ENCODE assay signal across 13 mouse cellular contexts in the genomic region with DNA sequence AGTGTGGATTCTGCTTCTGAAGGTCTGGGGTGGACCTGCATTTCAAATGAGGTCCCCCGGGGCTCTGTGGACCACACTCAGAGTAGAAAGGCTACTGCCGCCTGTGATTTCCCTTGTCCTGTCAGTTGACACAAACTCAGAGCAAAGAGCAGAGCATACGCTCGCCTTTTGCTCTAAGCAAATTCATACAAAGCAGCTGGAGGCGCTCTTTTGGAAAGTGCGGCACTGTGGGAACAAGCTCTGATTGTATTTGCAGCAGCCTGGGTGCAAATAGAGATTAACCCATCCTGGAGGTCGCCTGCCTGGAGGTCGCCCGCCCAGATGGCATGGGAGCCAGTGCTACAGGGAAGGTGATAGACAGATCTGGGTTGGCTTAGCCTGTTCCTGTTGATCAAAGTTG. TPM values are rescaled to one million over a fixed set of nuclear protein-coding genes. Genes with fewer than 3 reads are reported as not detected.
DNase-seq lines count a peak whose midpoint lies in the region; ATAC-seq lines count a peak whose summit lies in the region.
"Had no signal": no experiment of that assay in that cellular context is flagged by ENCODE, and none has a peak within 500 bp of the region (broad histone marks: within the 10 kb centered on the region; RNA-seq: fewer than 3 reads in every experiment).

No protein-coding gene starts in this region.

- H3K9ac ChIP-seq in limb, embryonic 11.5 days (ENCODE audit: low read length), result no peak overlapping the region
- no peak overlapping the region for H3K9ac ChIP-seq in forebrain, embryonic 11.5 days (ENCODE audit: low read length)
- H3K9ac ChIP-seq in hindbrain, embryonic 13.5 days, result no peak overlapping the region; the same call in 1 of the 2 replicates
- H3K9ac ChIP-seq in neural tube, embryonic 13.5 days, result no peak overlapping the region
- no peak overlapping the region for H3K9ac ChIP-seq in liver, embryonic 11.5 days (ENCODE audit: low read depth, low read length)

- H3K36me3 ChIP-seq in limb, embryonic 11.5 days (ENCODE audit: control insufficient read depth, insufficient read depth, low read length), result no peaks in the 10 kb centered on the region
- no peaks in the 10 kb centered on the region for H3K36me3 ChIP-seq in limb, embryonic 10.5 days
- no peaks in the 10 kb centered on the region for H3K36me3 ChIP-seq in forebrain, embryonic 11.5 days (ENCODE audit: control insufficient read depth, insufficient read depth, low read length)
- H3K36me3 ChIP-seq in hindbrain, embryonic 13.5 days, result no peaks in the 10 kb centered on the region
- H3K36me3 ChIP-seq in neural tube, embryonic 13.5 days, result no peaks in the 10 kb centered on the region
- H3K36me3 ChIP-seq in liver, embryonic 11.5 days (ENCODE audit: control insufficient read depth, insufficient read depth, low read length), result no peaks in the 10 kb centered on the region

- no peaks in the 10 kb centered on the region for H3K4me1 ChIP-seq in limb, embryonic 11.5 days (ENCODE audit: control insufficient read depth, insufficient read depth, low read length)
- peaks cover 6% of the 10 kb centered on the region for H3K4me1 ChIP-seq in limb, embryonic 10.5 days
- peaks cover 6% of the 10 kb centered on the region; the same call in 1 of the 2 replicates for H3K4me1 ChIP-seq in forebrain, embryonic 11.5 days (replicated peaks; ENCODE audit: control insufficient read depth, insufficient read depth, low read length)
- H3K4me1 ChIP-seq in hindbrain, embryonic 13.5 days (replicated peaks), result peaks cover 7% of the 10 kb centered on the region
- H3K4me1 ChIP-seq in neural tube, embryonic 13.5 days (replicated peaks), result peaks cover 9% of the 10 kb centered on the region; the same call in 1 of the 2 replicates
- H3K4me1 ChIP-seq in liver, embryonic 11.5 days (replicated peaks; ENCODE audit: control insufficient read depth, insufficient read depth, low read length), result no peaks in the 10 kb centered on the region

- ATAC-seq in limb, embryonic 11.5 days (ENCODE audit: insufficient number of reproducible peaks, low FRiP score, low TSS enrichment, low read depth), result no peak
- peak; percentile 64 for ATAC-seq in forebrain, embryonic 11.5 days (replicated peaks; ENCODE audit: low FRiP score)
- ATAC-seq in hindbrain, embryonic 13.5 days (ENCODE audit: low FRiP score), result 0 out of 2 replicates have a peak, but pooled peaks have one; percentile 28
- ATAC-seq in neural tube, embryonic 13.5 days (ENCODE audit: low read depth), result no peak
- ATAC-seq in monocyte, adult 5-6 weeks (replicated peaks; ENCODE audit: insufficient number of reproducible peaks, low FRiP score, low TSS enrichment, poor library complexity, severe bottlenecking), result no peak
- no peak for ATAC-seq in liver, embryonic 11.5 days (replicated peaks; ENCODE audit: low FRiP score)
- ATAC-seq: activated CD4-positive, CD25-positive, alpha-beta regulatory T cell, adult 4 months had no signal

- no peaks in the 10 kb centered on the region for H3K9me3 ChIP-seq in limb, embryonic 11.5 days (ENCODE audit: control insufficient read depth, low read length)
- H3K9me3 ChIP-seq in limb, embryonic 10.5 days (replicated peaks), result no peaks in the 10 kb centered on the region
- no peaks in the 10 kb centered on the region for H3K9me3 ChIP-seq in forebrain, embryonic 11.5 days (ENCODE audit: control insufficient read depth, low read length)
- no peaks in the 10 kb centered on the region for H3K9me3 ChIP-seq in hindbrain, embryonic 13.5 days
- no peaks in the 10 kb centered on the region for H3K9me3 ChIP-seq in neural tube, embryonic 13.5 days
- H3K9me3 ChIP-seq in liver, embryonic 11.5 days (ENCODE audit: control insufficient read depth, low read length), result no peaks in the 10 kb centered on the region

- no peaks in the 10 kb centered on the region for H3K27me3 ChIP-seq in limb, embryonic 11.5 days (ENCODE audit: control insufficient read depth, insufficient read depth, low read length)
- H3K27me3 ChIP-seq in limb, embryonic 10.5 days (ENCODE audit: low read depth, poor library complexity, severe bottlenecking), result no peaks in the 10 kb centered on the region
- no peaks in the 10 kb centered on the region for H3K27me3 ChIP-seq in forebrain, embryonic 11.5 days (ENCODE audit: control insufficient read depth, insufficient read depth, low read length)
- no peaks in the 10 kb centered on the region for H3K27me3 ChIP-seq in hindbrain, embryonic 13.5 days
- H3K27me3 ChIP-seq in neural tube, embryonic 13.5 days, result no peaks in the 10 kb centered on the region
- no peaks in the 10 kb centered on the region for H3K27me3 ChIP-seq in liver, embryonic 11.5 days (replicated peaks; ENCODE audit: control insufficient read depth, insufficient read depth, low read length)

- peak; percentile 41 for DNase-seq in limb, embryonic 11.5 days (ENCODE audit: low spot score)
- no peak for DNase-seq in limb, embryonic 10.5 days (ENCODE audit: low spot score)
- no peak for DNase-seq in forebrain, embryonic 11.5 days (ENCODE audit: low spot score)
- DNase-seq in liver, embryonic 11.5 days (ENCODE audit: low spot score), result no peak
- DNase-seq: kidney, adult 11 months; liver; lung, postnatal 4 days; thymus, postnatal 14 days had no signal

- H3K27ac ChIP-seq in limb, embryonic 11.5 days (replicated peaks; ENCODE audit: low read depth, low read length), result no peak overlapping the region
- H3K27ac ChIP-seq in limb, embryonic 10.5 days, result no peak overlapping the region
- no peak overlapping the region for H3K27ac ChIP-seq in forebrain, embryonic 11.5 days (ENCODE audit: low read depth, low read length)
- H3K27ac ChIP-seq in hindbrain, embryonic 13.5 days, result no peak overlapping the region
- H3K27ac ChIP-seq in neural tube, embryonic 13.5 days (replicated peaks), result no peak overlapping the region
- no peak overlapping the region for H3K27ac ChIP-seq in liver, embryonic 11.5 days (ENCODE audit: low read depth, low read length)
- H3K27ac ChIP-seq: layer of hippocampus, adult 2 months had no signal

- no peak overlapping the region for H3K4me2 ChIP-seq in limb, embryonic 11.5 days (ENCODE audit: low read depth, severe bottlenecking)
- no peak overlapping the region for H3K4me2 ChIP-seq in forebrain, embryonic 11.5 days (ENCODE audit: low read depth, low read length, severe bottlenecking)
- H3K4me2 ChIP-seq in hindbrain, embryonic 13.5 days, result 0 out of 2 replicates have a peak overlapping the region, but pooled peaks have one; percentile 4
- H3K4me2 ChIP-seq in neural tube, embryonic 13.5 days, result peak overlapping the region; percentile 20; the same call in 1 of the 2 replicates
- no peak overlapping the region for H3K4me2 ChIP-seq in liver, embryonic 11.5 days

- WGBS in limb, embryonic 11.5 days, result 12% methylated on average over 9 of the region's 9 CpGs
- 16% methylated on average over 9 of the region's 9 CpGs for WGBS in limb, embryonic 10.5 days
- WGBS in forebrain, embryonic 11.5 days, result 11% methylated on average over 9 of the region's 9 CpGs
- 14% methylated on average over 9 of the region's 9 CpGs for WGBS in hindbrain, embryonic 13.5 days
- WGBS in neural tube, embryonic 13.5 days, result 12% methylated on average over 9 of the region's 9 CpGs
- WGBS in liver, embryonic 11.5 days, result 25% methylated on average over 9 of the region's 9 CpGs

- no peak overlapping the region for H3K4me3 ChIP-seq in limb, embryonic 11.5 days (ENCODE audit: low read depth, low read length)
- no peak overlapping the region for H3K4me3 ChIP-seq in limb, embryonic 10.5 days
- no peak overlapping the region for H3K4me3 ChIP-seq in forebrain, embryonic 11.5 days (ENCODE audit: low read depth, low read length)
- H3K4me3 ChIP-seq in hindbrain, embryonic 13.5 days, result no peak overlapping the region
- no peak overlapping the region for H3K4me3 ChIP-seq in neural tube, embryonic 13.5 days
- no peak overlapping the region for H3K4me3 ChIP-seq in liver, embryonic 11.5 days (ENCODE audit: low read depth, low read length)
- H3K4me3 ChIP-seq: layer of hippocampus, adult 2 months had no signal

RNA-seq across cellular contexts. Expression of a gene that starts 23.0 kb away (rescaled TPM):
- polyA plus RNA-seq in limb, embryonic 11.5 days (2014; fragmentation: Nextera tagmentation; extraction: Ambion mirVana), result 202 and 208 TPM in 2 replicates
- 186 and 192 TPM in 2 replicates for polyA plus RNA-seq in limb, embryonic 10.5 days (2016; fragmentation: Nextera tagmentation; extraction: Ambion mirVana)
- polyA plus RNA-seq in forebrain, embryonic 11.5 days (2014; fragmentation: Nextera tagmentation; extraction: Ambion mirVana), result 204 and 227 TPM in 2 replicates
- polyA plus RNA-seq in hindbrain, embryonic 13.5 days (2015; fragmentation: Nextera tagmentation; extraction: Ambion mirVana), result 199 and 222 TPM in 2 replicates
- polyA plus RNA-seq in neural tube, embryonic 13.5 days (2015; fragmentation: Nextera tagmentation; extraction: Ambion mirVana), result 196 and 215 TPM in 2 replicates
- 34.6 to 42.8 TPM (median 36.2 TPM) in 3 replicates for total RNA-seq in monocyte, adult 5-6 weeks (2017)
- polyA plus RNA-seq in liver, embryonic 11.5 days (2014; fragmentation: Nextera tagmentation; extraction: Ambion mirVana), result 172 and 188 TPM in 2 replicates

Comparison
In these comparisons a context has a peak if more than half of its experiments do, and no peak if none do; other contexts are left out.
1. ATAC-seq: peak in forebrain, embryonic 11.5 days (single experiment) and hindbrain, embryonic 13.5 days (single experiment); none in limb, embryonic 11.5 days (single experiment), neural tube, embryonic 13.5 days (single experiment), monocyte, adult 5-6 weeks (single experiment) and liver, embryonic 11.5 days (single experiment).
2. H3K4me2 ChIP-seq: peak in hindbrain, embryonic 13.5 days (single experiment) and neural tube, embryonic 13.5 days (single experiment); none in limb, embryonic 11.5 days (single experiment), forebrain, embryonic 11.5 days (single experiment) and liver, embryonic 11.5 days (single experiment).